Mouse (Mus musculus) ovary, postnatal 10 days (tissue): ENCODE measurements around the gene Arf1.

Source experiments
- DNase-seq: peaks from one replicate; pipeline ENCODE4 v3.0.0; 2022; ENCODE audit warnings: low spot score

Arf1 gene

GRCm38 (mm10) chr11:59228122-59228953, at the start of gene Arf1:
Gene Arf1, minus strand, starts transcription at chr11:59228270.
- peak; percentile 93 for DNase-seq

- no peak for DNase-seq
Observed at GRCm38 (mm10) chr11:59276877-59277276, 48.8 kb upstream of the Arf1 start.

- DNase-seq, result no peak
Observed at GRCm38 (mm10) chr11:59274184-59274583, 46.1 kb upstream of the Arf1 start.

GRCm38 (mm10) chr11:59266727-59267126, 38.7 kb upstream of the Arf1 start:
- DNase-seq, result no peak

GRCm38 (mm10) chr11:59265154-59265813, 37.2 kb upstream of the Arf1 start:
- DNase-seq, result no peak

- DNase-seq, result no peak
Observed at GRCm38 (mm10) chr11:59264593-59264992, 36.5 kb upstream of the Arf1 start.

GRCm38 (mm10) chr11:59263870-59264563, 35.9 kb upstream of the Arf1 start:
- DNase-seq, result peak; percentile 9

GRCm38 (mm10) chr11:59262308-59262707, 34.2 kb upstream of the Arf1 start:
- no peak for DNase-seq

- no peak for DNase-seq
Observed at GRCm38 (mm10) chr11:59260706-59261493, 32.8 kb upstream of the Arf1 start.

GRCm38 (mm10) chr11:59259647-59260046, 31.6 kb upstream of the Arf1 start:
- DNase-seq, result no peak

GRCm38 (mm10) chr11:59248101-59248500, 20.0 kb upstream of the Arf1 start:
- no peak for DNase-seq

GRCm38 (mm10) chr11:59243856-59244255, 15.8 kb upstream of the Arf1 start:
- no peak for DNase-seq

GRCm38 (mm10) chr11:59241841-59242240, 13.8 kb upstream of the Arf1 start:
- DNase-seq, result no peak

- DNase-seq, result no peak
Observed at GRCm38 (mm10) chr11:59239796-59240195, 11.7 kb upstream of the Arf1 start.

GRCm38 (mm10) chr11:59239428-59239785, 11.3 kb upstream of the Arf1 start:
- DNase-seq, result no peak

GRCm38 (mm10) chr11:59238525-59239427, 10.7 kb upstream of the Arf1 start:
- DNase-seq, result no peak

- no peak for DNase-seq
Observed at GRCm38 (mm10) chr11:59232797-59233196, 4.7 kb upstream of the Arf1 start.

GRCm38 (mm10) chr11:59230144-59230760, 2.2 kb upstream of the Arf1 start:
- DNase-seq, result no peak

GRCm38 (mm10) chr11:59227604-59228121, 407 bp downstream of the Arf1 start:
- DNase-seq, result no peak
